Mouse (Mus musculus): ENCODE results near the gene Phf2. TPM values are rescaled to one million over a fixed set of nuclear protein-coding genes. Genes with fewer than 3 reads are reported as not detected.
A peak's percentile ranks its signal among the peaks of the same experiment; 100 is the strongest.
"Not testable (repeated sequence)": the region's sequence is repeated elsewhere in the genome, so short reads cannot be mapped to it uniquely, and the experiment has no call there.

Phf2 gene
- polyA plus RNA-seq, 1 experiment from 2014 or later, result 8.5 TPM

- peak; percentile 75 for ATAC-seq (ENCODE audit: low FRiP score, low read depth)
- H3K4me1 ChIP-seq (replicated peaks), result no peaks in the 10 kb centered on the region
- H3K4me3 ChIP-seq, result no peak overlapping the region
- peaks cover 14% of the 10 kb centered on the region; the same call in 1 of the 2 replicates for H3K36me3 ChIP-seq
- H3K9ac ChIP-seq, result no peak overlapping the region
- H3K9me3 ChIP-seq, result no peaks in the 10 kb centered on the region
- H3K4me2 ChIP-seq, result no peak overlapping the region
- H3K27ac ChIP-seq (replicated peaks), result peak overlapping the region; percentile 69
- H3K27me3 ChIP-seq, result no peaks in the 10 kb centered on the region
- WGBS, result 65% methylated on average over 14 of the region's 14 CpGs
Observed at GRCm38 (mm10) chr13:48830528-48831250, 40.2 kb downstream of the Phf2 start.

GRCm38 (mm10) chr13:48829780-48830179 is 41.1 kb downstream of the Phf2 start:
- no peak overlapping the region for H3K27ac ChIP-seq (replicated peaks)
- H3K9me3 ChIP-seq, result no peaks in the 10 kb centered on the region
- no peak for ATAC-seq (ENCODE audit: low FRiP score, low read depth)
- no peak overlapping the region for H3K9ac ChIP-seq
- WGBS, result 84% methylated on average over 4 of the region's 4 CpGs
- no peaks in the 10 kb centered on the region for H3K4me1 ChIP-seq (replicated peaks)
- no peaks in the 10 kb centered on the region for H3K27me3 ChIP-seq
- H3K4me3 ChIP-seq, result no peak overlapping the region
- H3K4me2 ChIP-seq, result no peak overlapping the region
- peaks cover 23% of the 10 kb centered on the region for H3K36me3 ChIP-seq

- Histone ChIP-seq H3K4me1 (replicated peaks) (no peaks in the 10 kb centered on the region), H3K4me3 (no peak overlapping the region), H3K36me3 (peaks cover 61% of the 10 kb centered on the region), H3K9ac (no peak overlapping the region), H3K4me2 (no peak overlapping the region), H3K27ac (replicated peaks) (no peak overlapping the region), H3K9me3 (no peaks in the 10 kb centered on the region), H3K27me3 (no peaks in the 10 kb centered on the region)
- ATAC-seq (ENCODE audit: low FRiP score, low read depth), result no peak
- WGBS, result 97% methylated on average over 9 of the region's 9 CpGs
Observed at GRCm38 (mm10) chr13:48822871-48823270, 48.0 kb downstream of the Phf2 start.

- H3K27me3 ChIP-seq, result no peaks in the 10 kb centered on the region
- H3K9ac ChIP-seq, result no peak overlapping the region
- H3K4me3 ChIP-seq, result no peak overlapping the region
- H3K4me1 ChIP-seq (replicated peaks), result no peaks in the 10 kb centered on the region
- no peaks in the 10 kb centered on the region for H3K9me3 ChIP-seq
- H3K4me2 ChIP-seq, result no peak overlapping the region
- ATAC-seq (ENCODE audit: low FRiP score, low read depth), result no peak
- no peak overlapping the region for H3K27ac ChIP-seq (replicated peaks)
- WGBS, result 95% methylated on average over 10 of the region's 10 CpGs
- peaks cover 61% of the 10 kb centered on the region for H3K36me3 ChIP-seq
Observed at GRCm38 (mm10) chr13:48822288-48822687, 48.6 kb downstream of the Phf2 start.

- Histone ChIP-seq H3K9me3 (no peaks in the 10 kb centered on the region), H3K27me3 (no peaks in the 10 kb centered on the region), H3K27ac (replicated peaks) (no peak overlapping the region), H3K9ac (no peak overlapping the region), H3K4me1 (replicated peaks) (no peaks in the 10 kb centered on the region), H3K4me3 (no peak overlapping the region), H3K4me2 (no peak overlapping the region), H3K36me3 (peaks cover 71% of the 10 kb centered on the region)
- 92% methylated on average over 3 of the region's 3 CpGs for WGBS
- no peak for ATAC-seq (ENCODE audit: low FRiP score, low read depth)
Observed at GRCm38 (mm10) chr13:48819131-48819530, 51.8 kb downstream of the Phf2 start.

- Histone ChIP-seq H3K4me1 (replicated peaks) (no peaks in the 10 kb centered on the region), H3K9me3 (no peaks in the 10 kb centered on the region), H3K4me2 (no peak overlapping the region), H3K4me3 (no peak overlapping the region), H3K36me3 (peaks cover 56% of the 10 kb centered on the region), H3K27ac (replicated peaks) (no peak overlapping the region), H3K9ac (no peak overlapping the region), H3K27me3 (no peaks in the 10 kb centered on the region)
- WGBS, result 82% methylated on average over 1 of the region's 1 CpGs
- no peak for ATAC-seq (ENCODE audit: low FRiP score, low read depth)
Observed at GRCm38 (mm10) chr13:48814406-48814805, 56.5 kb downstream of the Phf2 start.

GRCm38 (mm10) chr13:48810991-48811390 is 59.9 kb downstream of the Phf2 start:
- no peak overlapping the region for H3K4me3 ChIP-seq
- H3K27ac ChIP-seq (replicated peaks), result no peak overlapping the region
- WGBS, result 83% methylated on average over 9 of the region's 9 CpGs
- H3K36me3 ChIP-seq, result peaks cover 26% of the 10 kb centered on the region
- H3K4me2 ChIP-seq, result no peak overlapping the region
- H3K9ac ChIP-seq, result no peak overlapping the region
- H3K9me3 ChIP-seq, result no peaks in the 10 kb centered on the region
- H3K4me1 ChIP-seq (replicated peaks), result no peaks in the 10 kb centered on the region
- H3K27me3 ChIP-seq, result no peaks in the 10 kb centered on the region
- ATAC-seq (ENCODE audit: low FRiP score, low read depth), result no peak

- WGBS, result 86% methylated on average over 7 of the region's 7 CpGs
- peaks cover 24% of the 10 kb centered on the region for H3K36me3 ChIP-seq
Observed at GRCm38 (mm10) chr13:48810274-48810823, 60.6 kb downstream of the Phf2 start.

GRCm38 (mm10) chr13:48809668-48810067 is 61.3 kb downstream of the Phf2 start:
- WGBS, result 94% methylated on average over 4 of the region's 4 CpGs
- not testable (repeated sequence) for H3K9me3 ChIP-seq; H3K9ac ChIP-seq; H3K27ac ChIP-seq (replicated peaks); H3K4me3 ChIP-seq; H3K4me1 ChIP-seq (replicated peaks); ATAC-seq (ENCODE audit: low FRiP score, low read depth); H3K27me3 ChIP-seq; H3K4me2 ChIP-seq
- peaks cover 19% of the 10 kb centered on the region for H3K36me3 ChIP-seq

More at GRCm38 (mm10) chr13:48810274-48810823, 60.6 kb downstream of the Phf2 start:
- Histone ChIP-seq H3K27me3 (no peaks in the 10 kb centered on the region), H3K9me3 (no peaks in the 10 kb centered on the region), H3K9ac (no peak overlapping the region), H3K4me2 (no peak overlapping the region), H3K27ac (replicated peaks) (no peak overlapping the region), H3K4me1 (replicated peaks) (no peaks in the 10 kb centered on the region), H3K4me3 (no peak overlapping the region)
- no peak for ATAC-seq (ENCODE audit: low FRiP score, low read depth)

- WGBS, result 60% methylated on average over 5 of the region's 5 CpGs
- no peak overlapping the region for H3K9ac ChIP-seq
- H3K27ac ChIP-seq (replicated peaks), result no peak overlapping the region
- H3K9me3 ChIP-seq, result no peaks in the 10 kb centered on the region
- no peaks in the 10 kb centered on the region for H3K27me3 ChIP-seq
- H3K4me3 ChIP-seq, result no peak overlapping the region
- ATAC-seq (ENCODE audit: low FRiP score, low read depth), result no peak
- peaks cover 27% of the 10 kb centered on the region for H3K36me3 ChIP-seq
- no peak overlapping the region for H3K4me2 ChIP-seq
- H3K4me1 ChIP-seq (replicated peaks), result no peaks in the 10 kb centered on the region
Observed at GRCm38 (mm10) chr13:48807481-48808031, 63.4 kb downstream of the Phf2 start.

GRCm38 (mm10) chr13:48802181-48802580 is 68.7 kb downstream of the Phf2 start:
- H3K4me1 ChIP-seq (replicated peaks), result no peaks in the 10 kb centered on the region
- no peak overlapping the region for H3K9ac ChIP-seq
- ATAC-seq (ENCODE audit: low FRiP score, low read depth), result no peak
- no peak overlapping the region for H3K4me2 ChIP-seq
- no peak overlapping the region for H3K4me3 ChIP-seq
- H3K9me3 ChIP-seq, result no peaks in the 10 kb centered on the region
- 49% methylated on average over 15 of the region's 15 CpGs for WGBS
- H3K27me3 ChIP-seq, result no peaks in the 10 kb centered on the region
- H3K36me3 ChIP-seq, result peaks cover 26% of the 10 kb centered on the region
- no peak overlapping the region for H3K27ac ChIP-seq (replicated peaks)

- Histone ChIP-seq H3K4me2 (no peak overlapping the region), H3K9me3 (no peaks in the 10 kb centered on the region), H3K27ac (replicated peaks) (no peak overlapping the region), H3K4me1 (replicated peaks) (no peaks in the 10 kb centered on the region), H3K9ac (no peak overlapping the region), H3K4me3 (no peak overlapping the region), H3K27me3 (no peaks in the 10 kb centered on the region), H3K36me3 (peaks cover 26% of the 10 kb centered on the region)
- ATAC-seq (ENCODE audit: low FRiP score, low read depth), result peak; percentile 55
- WGBS, result 31% methylated on average over 11 of the region's 11 CpGs
Observed at GRCm38 (mm10) chr13:48800850-48801546, 69.9 kb downstream of the Phf2 start.
